Mouse (Mus musculus): ENCODE results near the gene Kat8. TPM values are rescaled to one million over a fixed set of nuclear protein-coding genes. Genes with fewer than 3 reads are reported as not detected.

The Kat8 gene
- polyA plus RNA-seq, 1 experiment, result 12.2 TPM

- Histone ChIP-seq H3K27ac (ENCODE audit: insufficient read depth, low read depth, low read length) (peak within 1 kb of the TSS; percentile 93), H3K36me3 (ENCODE audit: control insufficient read depth, insufficient read depth, low read length) (peaks cover 9% of the 10 kb centered on the region; the same call in 1 of the 2 replicates), H3K4me1 (ENCODE audit: control insufficient read depth, insufficient read depth, low read length) (peaks cover 60% of the 10 kb centered on the region), H3K27me3 (replicated peaks; ENCODE audit: control insufficient read depth, insufficient read depth, low read length) (no peaks in the 10 kb centered on the region), H3K4me3 (ENCODE audit: insufficient read depth, low read depth, low read length) (peak within 1 kb of the TSS; percentile 94)
- TF ChIP-seq CTCF (conservative IDR thresholded peaks at IDR 0.05; ENCODE audit: insufficient read depth, insufficient read length, low read depth, low read length) (no peak), POLR2A (IDR thresholded peaks at IDR 0.05; ENCODE audit: low read depth, low read length) (peak; percentile 99)
- WGBS, result 21% methylated on average over 6 of the region's 6 CpGs
- peak; percentile 96 for DNase-seq
Measured at GRCm38 (mm10) chr7:127929923-127930322, 17.6 kb downstream of the Kat8 start, which contains the start of gene Prss8. Prss8 (minus strand) TSS chr7:127930104.

- 0 out of 2 replicates have a peak overlapping the region, but pooled peaks have one; percentile 23 for H3K4me3 ChIP-seq (ENCODE audit: insufficient read depth, low read depth, low read length)
- peaks cover 7% of the 10 kb centered on the region; the same call in 1 of the 2 replicates for H3K36me3 ChIP-seq (ENCODE audit: control insufficient read depth, insufficient read depth, low read length)
- H3K27me3 ChIP-seq (replicated peaks; ENCODE audit: control insufficient read depth, insufficient read depth, low read length), result no peaks in the 10 kb centered on the region
- peaks cover 57% of the 10 kb centered on the region for H3K4me1 ChIP-seq (ENCODE audit: control insufficient read depth, insufficient read depth, low read length)
- TF ChIP-seq POLR2A (IDR thresholded peaks at IDR 0.05; ENCODE audit: low read depth, low read length) (no peak), CTCF (conservative IDR thresholded peaks at IDR 0.05; ENCODE audit: insufficient read depth, insufficient read length, low read depth, low read length) (no peak)
- DNase-seq, result peak; percentile 52
- peak overlapping the region; percentile 46 for H3K27ac ChIP-seq (ENCODE audit: insufficient read depth, low read depth, low read length)
- WGBS, result 36% methylated on average over 5 of the region's 5 CpGs
Measured at GRCm38 (mm10) chr7:127930636-127931035, 18.3 kb downstream of the Kat8 start.

GRCm38 (mm10) chr7:127931351-127932135 lies 19.2 kb downstream of the Kat8 start:
- WGBS, result 22% methylated on average over 13 of the region's 13 CpGs
- TF ChIP-seq POLR2A (IDR thresholded peaks at IDR 0.05; ENCODE audit: low read depth, low read length) (no peak), CTCF (conservative IDR thresholded peaks at IDR 0.05; ENCODE audit: insufficient read depth, insufficient read length, low read depth, low read length) (no peak)
- peaks cover 4% of the 10 kb centered on the region; the same call in 1 of the 2 replicates for H3K36me3 ChIP-seq (ENCODE audit: control insufficient read depth, insufficient read depth, low read length)
- peak; percentile 86 for DNase-seq
- no peak overlapping the region for H3K4me3 ChIP-seq (ENCODE audit: insufficient read depth, low read depth, low read length)
- peaks cover 51% of the 10 kb centered on the region for H3K4me1 ChIP-seq (ENCODE audit: control insufficient read depth, insufficient read depth, low read length)
- H3K27ac ChIP-seq (ENCODE audit: insufficient read depth, low read depth, low read length), result peak overlapping the region; percentile 58
- H3K27me3 ChIP-seq (replicated peaks; ENCODE audit: control insufficient read depth, insufficient read depth, low read length), result no peaks in the 10 kb centered on the region

- H3K4me3 ChIP-seq (ENCODE audit: insufficient read depth, low read depth, low read length), result no peak overlapping the region
- peak overlapping the region; percentile 58 for H3K27ac ChIP-seq (ENCODE audit: insufficient read depth, low read depth, low read length)
- TF ChIP-seq CTCF (conservative IDR thresholded peaks at IDR 0.05; ENCODE audit: insufficient read depth, insufficient read length, low read depth, low read length), result no peak
- TF ChIP-seq POLR2A (IDR thresholded peaks at IDR 0.05; ENCODE audit: low read depth, low read length), result no peak
- H3K27me3 ChIP-seq (replicated peaks; ENCODE audit: control insufficient read depth, insufficient read depth, low read length), result no peaks in the 10 kb centered on the region
- peaks cover 43% of the 10 kb centered on the region for H3K4me1 ChIP-seq (ENCODE audit: control insufficient read depth, insufficient read depth, low read length)
- WGBS, result 24% methylated on average over 13 of the region's 13 CpGs
- no peaks in the 10 kb centered on the region; the same call in 1 of the 2 replicates for H3K36me3 ChIP-seq (ENCODE audit: control insufficient read depth, insufficient read depth, low read length)
- peak; percentile 70 for DNase-seq
Measured at GRCm38 (mm10) chr7:127932273-127933031, 20.1 kb downstream of the Kat8 start.

GRCm38 (mm10) chr7:127934075-127934474 lies 21.8 kb downstream of the Kat8 start:
- Histone ChIP-seq H3K36me3 (ENCODE audit: control insufficient read depth, insufficient read depth, low read length) (no peaks in the 10 kb centered on the region), H3K4me1 (ENCODE audit: control insufficient read depth, insufficient read depth, low read length) (peaks cover 42% of the 10 kb centered on the region), H3K4me3 (ENCODE audit: insufficient read depth, low read depth, low read length) (no peak overlapping the region), H3K27ac (ENCODE audit: insufficient read depth, low read depth, low read length) (no peak overlapping the region), H3K27me3 (replicated peaks; ENCODE audit: control insufficient read depth, insufficient read depth, low read length) (no peaks in the 10 kb centered on the region)
- no peak for DNase-seq
- no peak for TF ChIP-seq CTCF (conservative IDR thresholded peaks at IDR 0.05; ENCODE audit: insufficient read depth, insufficient read length, low read depth, low read length)
- no peak for TF ChIP-seq POLR2A (IDR thresholded peaks at IDR 0.05; ENCODE audit: low read depth, low read length)
- WGBS, result 77% methylated on average over 5 of the region's 5 CpGs

DNA sequence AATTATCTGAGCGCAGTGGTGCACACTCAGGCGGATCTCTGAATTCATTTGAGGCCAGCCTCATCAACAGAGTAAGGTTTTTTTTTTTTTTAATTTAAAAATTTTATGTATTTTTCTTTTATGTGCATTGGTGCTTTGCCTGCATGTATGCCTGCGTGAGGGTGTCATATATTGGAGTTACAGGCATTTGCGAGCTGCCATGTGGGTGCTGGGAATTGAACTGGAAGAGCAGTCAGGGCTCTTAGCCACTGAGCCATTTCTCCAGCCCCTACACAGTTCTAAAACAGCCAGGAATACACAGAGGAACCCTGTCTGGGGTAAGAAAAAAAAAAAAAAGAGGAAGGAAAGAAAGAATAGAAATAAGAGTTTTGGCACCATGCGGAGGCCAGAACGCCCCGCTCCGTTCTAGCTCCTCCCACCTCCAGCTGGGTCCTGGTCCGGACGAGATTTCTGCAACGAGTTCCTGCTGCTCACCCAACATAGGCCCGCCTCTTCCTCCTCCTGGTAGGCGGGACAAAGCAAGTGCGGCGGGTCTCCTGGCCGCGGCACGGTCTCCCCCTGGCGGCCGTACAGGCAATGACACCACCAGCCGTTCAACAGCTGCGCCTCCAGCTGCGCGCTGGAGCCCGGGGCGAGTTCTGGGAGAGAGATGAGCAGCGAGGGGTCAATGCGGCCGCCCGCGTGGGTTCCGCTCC lies 22.9 kb downstream of the Kat8 start:
- TF ChIP-seq CTCF (conservative IDR thresholded peaks at IDR 0.05; ENCODE audit: insufficient read depth, insufficient read length, low read depth, low read length), result peak; percentile 89
- TF ChIP-seq POLR2A (IDR thresholded peaks at IDR 0.05; ENCODE audit: low read depth, low read length), result peak; percentile 20
- 0 out of 2 replicates have a peak overlapping the region, but pooled peaks have one; percentile 6 for H3K27ac ChIP-seq (ENCODE audit: insufficient read depth, low read depth, low read length)
- peak; percentile 98 for DNase-seq
- peak overlapping the region; percentile 75 for H3K4me3 ChIP-seq (ENCODE audit: insufficient read depth, low read depth, low read length)
- H3K36me3 ChIP-seq (ENCODE audit: control insufficient read depth, insufficient read depth, low read length), result no peaks in the 10 kb centered on the region
- H3K4me1 ChIP-seq (ENCODE audit: control insufficient read depth, insufficient read depth, low read length), result peaks cover 41% of the 10 kb centered on the region
- no peaks in the 10 kb centered on the region for H3K27me3 ChIP-seq (replicated peaks; ENCODE audit: control insufficient read depth, insufficient read depth, low read length)
- 6% methylated on average over 32 of the region's 32 CpGs for WGBS

Data from kidney, adult 2 months (tissue).